Comparison of ENCODE assay signal across 11 mouse cellular contexts in genomic region chr14:33913727-33914126, GRCm38 (mm10). TPM values are rescaled to one million over a fixed set of nuclear protein-coding genes. Genes with fewer than 3 reads are reported as not detected.
DNase-seq lines count a peak whose midpoint lies in the region; ATAC-seq and TF ChIP-seq lines count a peak whose summit lies in the region.
"Had no signal": no experiment of that assay in that cellular context is flagged by ENCODE, and none has a peak within 500 bp of the region (broad histone marks: within the 10 kb centered on the region; RNA-seq: fewer than 3 reads in every experiment).

No protein-coding gene starts in this region.

- no peak overlapping the region for H3K9ac ChIP-seq in hindbrain, postnatal 0 days (replicated peaks; ENCODE audit: low read length)
- no peak overlapping the region for H3K9ac ChIP-seq in hindbrain, embryonic 16.5 days (ENCODE audit: low read depth, low read length)
- H3K9ac ChIP-seq in liver, embryonic 14.5 days (replicated peaks), result no peak overlapping the region
- H3K9ac ChIP-seq: heart, embryonic 13.5 days; midbrain, embryonic 12.5 days had no signal

- WGBS in hindbrain, postnatal 0 days, result 34% methylated on average over 3 of the region's 3 CpGs
- 30% methylated on average over 3 of the region's 3 CpGs for WGBS in hindbrain, embryonic 16.5 days
- WGBS in liver, embryonic 14.5 days (ENCODE audit: insufficient replicate concordance), result 20% methylated on average over 3 of the region's 3 CpGs

- DNase-seq in hindbrain, postnatal 0 days (ENCODE audit: low spot score), result peak; percentile 54
- peak; percentile 70 to 86 for DNase-seq in adrenal gland, postnatal 36 days
- peak; percentile 79 for DNase-seq in heart, postnatal 4 days
- DNase-seq in liver, embryonic 14.5 days (ENCODE audit: low read depth in 3 of 3, low spot score in 3 of 3), result no peak
- DNase-seq in spleen, postnatal 14 days (ENCODE audit: low spot score in 2 of 2), result no peak

- H3K27ac ChIP-seq in hindbrain, postnatal 0 days, result no peak overlapping the region
- no peak overlapping the region for H3K27ac ChIP-seq in hindbrain, embryonic 16.5 days (ENCODE audit: low read depth, low read length)
- H3K27ac ChIP-seq in liver, embryonic 14.5 days, result no peak overlapping the region
- H3K27ac ChIP-seq: heart, embryonic 13.5 days; midbrain, embryonic 12.5 days had no signal

- H3K9me3 ChIP-seq in hindbrain, postnatal 0 days (ENCODE audit: low read length), result no peaks in the 10 kb centered on the region
- no peaks in the 10 kb centered on the region for H3K9me3 ChIP-seq in hindbrain, embryonic 16.5 days (ENCODE audit: control insufficient read depth, low read length)
- H3K9me3 ChIP-seq in E14TG2a.4 (ENCODE audit: low read length), result peaks cover 17% of the 10 kb centered on the region
- no peaks in the 10 kb centered on the region for H3K9me3 ChIP-seq in liver, embryonic 14.5 days (ENCODE audit: control insufficient read depth, low read length)
- H3K9me3 ChIP-seq: heart, embryonic 13.5 days; midbrain, embryonic 12.5 days had no signal

- no peaks in the 10 kb centered on the region for H3K4me1 ChIP-seq in hindbrain, postnatal 0 days (ENCODE audit: insufficient read depth, low read length)
- peaks cover under 1% of the 10 kb centered on the region; the same call in 1 of the 2 replicates for H3K4me1 ChIP-seq in hindbrain, embryonic 16.5 days (ENCODE audit: control insufficient read depth, insufficient read depth, low read depth, low read length)
- H3K4me1 ChIP-seq in E14TG2a.4 (replicated peaks; ENCODE audit: low read depth, low read length), result no peaks in the 10 kb centered on the region
- no peaks in the 10 kb centered on the region for H3K4me1 ChIP-seq in liver, embryonic 14.5 days (replicated peaks; ENCODE audit: control insufficient read depth in 2 of 2, insufficient read depth in 2 of 2, low read length in 1 of 2)
- H3K4me1 ChIP-seq: heart, embryonic 13.5 days; midbrain, embryonic 12.5 days had no signal

- peak; percentile 67 for TF ChIP-seq CTCF in hindbrain, postnatal 0 days (IDR thresholded peaks at IDR 0.05; ENCODE audit: low read depth)
- TF ChIP-seq CTCF in E14TG2a.4 (conservative IDR thresholded peaks at IDR 0.05; ENCODE audit: low read length), result peak; percentile 49
- peak; percentile 42 for TF ChIP-seq CTCF in liver, embryonic 14.5 days (IDR thresholded peaks at IDR 0.05; ENCODE audit: low read depth)

- H3K4me3 ChIP-seq in hindbrain, postnatal 0 days (ENCODE audit: low read length), result no peak overlapping the region
- H3K4me3 ChIP-seq in hindbrain, embryonic 16.5 days (ENCODE audit: low read length), result no peak overlapping the region
- H3K4me3 ChIP-seq in E14TG2a.4 (replicated peaks; ENCODE audit: low read length), result no peak overlapping the region
- H3K4me3 ChIP-seq in liver, embryonic 14.5 days (ENCODE audit: insufficient read depth in 1 of 2, low read depth in 2 of 2, low read length in 2 of 2), result no peak overlapping the region
- H3K4me3 ChIP-seq: heart, embryonic 13.5 days; midbrain, embryonic 12.5 days had no signal

- H3K4me2 ChIP-seq in hindbrain, postnatal 0 days (ENCODE audit: low read depth, low read length), result no peak overlapping the region
- no peak overlapping the region for H3K4me2 ChIP-seq in hindbrain, embryonic 16.5 days (ENCODE audit: low read length)
- H3K4me2 ChIP-seq in liver, embryonic 14.5 days (ENCODE audit: low read depth), result no peak overlapping the region
- H3K4me2 ChIP-seq: heart, embryonic 13.5 days; midbrain, embryonic 12.5 days had no signal

- no peak for TF ChIP-seq EP300 in liver, embryonic 14.5 days (IDR thresholded peaks at IDR 0.05; ENCODE audit: low read depth)

- ATAC-seq in hindbrain, postnatal 0 days, result no peak
- ATAC-seq in hindbrain, embryonic 16.5 days, result no peak
- ATAC-seq in liver, embryonic 14.5 days (ENCODE audit: insufficient read depth), result no peak
- ATAC-seq in granulocyte monocyte progenitor cell, adult 5-6 weeks (replicated peaks; ENCODE audit: poor library complexity, severe bottlenecking), result no peak

- H3K27me3 ChIP-seq in hindbrain, postnatal 0 days (ENCODE audit: insufficient read depth, low read length), result 0 out of 2 replicates have a peak, but pooled peaks cover 3% of the 10 kb centered on the region
- peaks cover 2% of the 10 kb centered on the region for H3K27me3 ChIP-seq in hindbrain, embryonic 16.5 days (replicated peaks; ENCODE audit: control insufficient read depth, insufficient read depth, low read length)
- H3K27me3 ChIP-seq in E14TG2a.4 (ENCODE audit: insufficient read depth, low read length), result peaks cover 4% of the 10 kb centered on the region
- no peaks in the 10 kb centered on the region for H3K27me3 ChIP-seq in liver, embryonic 14.5 days (ENCODE audit: control insufficient read depth, insufficient read depth, low read length)

- no peaks in the 10 kb centered on the region for H3K36me3 ChIP-seq in hindbrain, postnatal 0 days (ENCODE audit: insufficient read depth, low read length)
- no peaks in the 10 kb centered on the region for H3K36me3 ChIP-seq in hindbrain, embryonic 16.5 days (ENCODE audit: control insufficient read depth, insufficient read depth, low read length)
- no peaks in the 10 kb centered on the region for H3K36me3 ChIP-seq in E14TG2a.4 (ENCODE audit: insufficient read depth, low read length)
- H3K36me3 ChIP-seq in liver, embryonic 14.5 days (replicated peaks; ENCODE audit: control insufficient read depth, insufficient read depth, low read depth), result no peaks in the 10 kb centered on the region
- H3K36me3 ChIP-seq: heart, embryonic 13.5 days; midbrain, embryonic 12.5 days had no signal

RNA-seq across cellular contexts. Expression of gene Gdf10, which starts 9.7 kb away (rescaled TPM):
- 31.0 and 32.9 TPM in 2 replicates for total RNA-seq in hindbrain, postnatal 0 days (2014; rRNA removed)
- polyA plus RNA-seq in hindbrain, postnatal 0 days (2015; fragmentation: Nextera tagmentation; extraction: Ambion mirVana), result 27.3 and 30.3 TPM in 2 replicates
- 14.0 and 15.0 TPM in 2 replicates for polyA plus RNA-seq in hindbrain, embryonic 16.5 days (2015; fragmentation: Nextera tagmentation; extraction: Ambion mirVana)
- total RNA-seq in adrenal gland, postnatal 36 days (2021), result 10 to 100 TPM; 12.8 to 13.4 TPM
- total RNA-seq in heart, postnatal 4 days (2021), result 1 to 10 TPM; 1.7 to 1.9 TPM
- polyA plus RNA-seq in liver, embryonic 14.5 days (2012; rRNA removed), result 3.7 and 3.9 TPM in 2 replicates
- 4.8 and 4.9 TPM in 2 replicates for polyA plus RNA-seq in liver, embryonic 14.5 days (2014; fragmentation: Nextera tagmentation; extraction: Ambion mirVana)
- total RNA-seq in granulocyte monocyte progenitor cell, adult 5-6 weeks (2014; fragmentation: Nextera tagmentation), result not detected in 2 replicates
- not detected in 2 replicates for total RNA-seq in granulocyte monocyte progenitor cell, adult 5-6 weeks (2017)

RNA-seq across cellular contexts. Expression of gene Gdf2, which starts 27.1 kb away (rescaled TPM):
- 0.37 and 0.40 TPM in 2 replicates for total RNA-seq in hindbrain, postnatal 0 days (2014; rRNA removed)
- 0.06 TPM in 1 of 2 replicates, not detected in the other for polyA plus RNA-seq in hindbrain, postnatal 0 days (2015; fragmentation: Nextera tagmentation; extraction: Ambion mirVana)
- 0.06 and 0.11 TPM in 2 replicates for polyA plus RNA-seq in hindbrain, embryonic 16.5 days (2015; fragmentation: Nextera tagmentation; extraction: Ambion mirVana)
- total RNA-seq in adrenal gland, postnatal 36 days (2021), result not detected
- total RNA-seq in heart, postnatal 4 days (2021), result under 1 TPM; 0.17 to 0.32 TPM
- 3.6 and 4.1 TPM in 2 replicates for polyA plus RNA-seq in liver, embryonic 14.5 days (2012; rRNA removed)
- polyA plus RNA-seq in liver, embryonic 14.5 days (2014; fragmentation: Nextera tagmentation; extraction: Ambion mirVana), result 6.6 and 7.9 TPM in 2 replicates
- not detected in 2 replicates for total RNA-seq in granulocyte monocyte progenitor cell, adult 5-6 weeks (2014; fragmentation: Nextera tagmentation)
- not detected in 2 replicates for total RNA-seq in granulocyte monocyte progenitor cell, adult 5-6 weeks (2017)
- polyA plus RNA-seq: midbrain, embryonic 12.5 days had no signal

RNA-seq across cellular contexts. Expression of gene Rbp3, which starts 40.1 kb away (rescaled TPM):
- total RNA-seq in hindbrain, postnatal 0 days (2014; rRNA removed), result 1.2 and 1.4 TPM in 2 replicates
- 0.58 and 0.71 TPM in 2 replicates for polyA plus RNA-seq in hindbrain, postnatal 0 days (2015; fragmentation: Nextera tagmentation; extraction: Ambion mirVana)
- polyA plus RNA-seq in hindbrain, embryonic 16.5 days (2015; fragmentation: Nextera tagmentation; extraction: Ambion mirVana), result 0.04 and 0.16 TPM in 2 replicates
- total RNA-seq in adrenal gland, postnatal 36 days (2021), result not detected
- total RNA-seq in heart, postnatal 4 days (2021), result not detected
- polyA plus RNA-seq in liver, embryonic 14.5 days (2012; rRNA removed), result 0.02 TPM in 2 replicates
- polyA plus RNA-seq in liver, embryonic 14.5 days (2014; fragmentation: Nextera tagmentation; extraction: Ambion mirVana), result not detected in 2 replicates
- total RNA-seq in granulocyte monocyte progenitor cell, adult 5-6 weeks (2014; fragmentation: Nextera tagmentation), result not detected in 2 replicates
- total RNA-seq in granulocyte monocyte progenitor cell, adult 5-6 weeks (2017), result not detected in 2 replicates
- total RNA-seq: adrenal gland, postnatal 4 days had no signal

Comparison
In these comparisons a context has a peak if more than half of its experiments do, and no peak if none do; other contexts are left out.
1. DNase-seq: peak in hindbrain, postnatal 0 days (single experiment), adrenal gland, postnatal 36 days (2 of 2) and heart, postnatal 4 days (single experiment); none in liver, embryonic 14.5 days (0 of 3) and spleen, postnatal 14 days (0 of 2).
2. RNA of gene Gdf10, which starts 9.7 kb away (total RNA-seq): 31.0 to 32.9 TPM in hindbrain, postnatal 0 days and 12.8 to 13.4 TPM in adrenal gland, postnatal 36 days; 1.7 to 1.9 TPM in heart, postnatal 4 days and not detected in granulocyte monocyte progenitor cell, adult 5-6 weeks; every median in the first group is over 4 times any median in the second.
3. Peak in every context shown above with its lines, with median percentiles within 50 percentile points of each other: CTCF ChIP-seq.